Mouse (Mus musculus) ES-Bruce4 (cell line): ENCODE results near the gene Meis2. TPM values are rescaled to one million over a fixed set of nuclear protein-coding genes. Genes with fewer than 3 reads are reported as not detected.

Experiments used
- H3K27ac ChIP-seq: 2 replicates; pipeline ENCODE4 v1.5.1; 2012; ENCODE audit warnings: low read length, inconsistent platforms; ENCODE audit not compliant: insufficient read depth
- H3K27me3 ChIP-seq: 2 replicates; pipeline ENCODE4 v1.6.1; 2012; ENCODE audit warnings: mild to moderate bottlenecking, low read length, inconsistent platforms; ENCODE audit not compliant: control insufficient read depth, poor library complexity, insufficient read depth, severe bottlenecking
- H3K36me3 ChIP-seq: 2 replicates; pipeline ENCODE4 v1.6.1; 2012; ENCODE audit warnings: inconsistent platforms, mild to moderate bottlenecking, low read length, moderate library complexity; ENCODE audit not compliant: control insufficient read depth, poor library complexity, insufficient read depth, severe bottlenecking
- H3K4me1 ChIP-seq: one replicate; pipeline ENCODE4 v1.8.1; 2011; ENCODE audit warnings: low read length; ENCODE audit not compliant: control insufficient read depth, insufficient read depth
- H3K4me3 ChIP-seq: 2 replicates; pipeline ENCODE4 v1.5.1; 2011; ENCODE audit warnings: low read depth, mild to moderate bottlenecking, low read length
- H3K9ac ChIP-seq: 2 replicates; pipeline ENCODE4 v1.6.1; 2012; ENCODE audit warnings: low read depth, mild to moderate bottlenecking, inconsistent platforms; ENCODE audit not compliant: poor library complexity, severe bottlenecking
- H3K9me3 ChIP-seq: replicated peaks from 2 replicates; pipeline ENCODE4 v1.6.1; 2012; ENCODE audit warnings: mild to moderate bottlenecking, low read length, inconsistent platforms; ENCODE audit not compliant: control insufficient read depth, poor library complexity, insufficient read depth, severe bottlenecking
- CTCF ChIP-seq: IDR thresholded peaks from one replicate; pipeline ENCODE4 v1.8.1; 2011; ENCODE audit warnings: low read depth, low read length
- EP300 ChIP-seq: IDR thresholded peaks from 2 replicates; pipeline ENCODE4 v1.6.1; 2011; ENCODE audit warnings: low read depth, low read length; ENCODE audit not compliant: insufficient read depth
- POLR2A ChIP-seq: IDR thresholded peaks from one replicate; pipeline ENCODE4 v1.8.1; 2011; ENCODE audit warnings: low read length; ENCODE audit not compliant: insufficient read depth
- polyA plus RNA-seq: library from polyadenylated mRNA; stranded (reverse); fragments of >200 nt; gene quantifications from 2 replicates; pipeline ENCODE4 v1.2.4, GENCODE M21; 2011; ENCODE audit warnings: low read depth; ENCODE audit not compliant: missing spikeins, insufficient read depth, insufficient read length

Gene Meis2
- polyA plus RNA-seq, 1 experiment: 1.5 TPM

DNA sequence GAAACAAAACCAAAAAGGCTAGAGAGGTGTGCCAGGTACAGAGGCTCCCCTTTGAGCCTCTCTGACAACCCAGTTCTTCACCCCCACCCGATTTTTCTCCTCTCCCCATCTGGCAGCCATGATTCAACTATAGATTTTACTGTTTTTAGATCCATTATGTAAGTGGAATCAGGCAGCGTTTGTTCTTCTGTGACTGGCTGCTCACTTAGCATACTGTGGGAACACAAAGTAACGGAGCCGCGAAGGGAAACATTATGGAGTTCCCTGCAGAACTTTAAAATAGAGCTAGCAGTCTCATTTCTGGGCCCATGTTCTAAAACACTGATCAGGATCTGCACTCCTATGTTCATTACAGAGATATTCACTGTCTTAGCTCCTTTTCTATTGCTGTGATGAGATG, 243.3 kb downstream of the Meis2 start:
- Histone ChIP-seq H3K9ac (no peak overlapping the region), H3K4me1 (no peaks in the 10 kb centered on the region), H3K9me3 (no peaks in the 10 kb centered on the region), H3K27me3 (no peaks in the 10 kb centered on the region), H3K27ac (no peak overlapping the region), H3K36me3 (no peaks in the 10 kb centered on the region), H3K4me3 (no peak overlapping the region)
- TF ChIP-seq POLR2A (no peak), EP300 (no peak), CTCF (no peak)

GRCm38 (mm10) chr2:115817959-115818358, 247.7 kb downstream of the Meis2 start:
- H3K36me3 ChIP-seq: no peaks in the 10 kb centered on the region
- no peaks in the 10 kb centered on the region for H3K27me3 ChIP-seq
- no peak overlapping the region for H3K27ac ChIP-seq
- H3K9me3 ChIP-seq: no peaks in the 10 kb centered on the region
- no peak overlapping the region for H3K9ac ChIP-seq
- no peak overlapping the region for H3K4me3 ChIP-seq
- H3K4me1 ChIP-seq: no peaks in the 10 kb centered on the region
- TF ChIP-seq EP300: no peak
- TF ChIP-seq POLR2A: no peak
- TF ChIP-seq CTCF: no peak

- no peak overlapping the region for H3K4me3 ChIP-seq
- TF ChIP-seq CTCF (no peak), POLR2A (no peak), EP300 (no peak)
- no peak overlapping the region for H3K9ac ChIP-seq
- H3K4me1 ChIP-seq: no peaks in the 10 kb centered on the region
- no peak overlapping the region for H3K27ac ChIP-seq
- H3K27me3 ChIP-seq: no peaks in the 10 kb centered on the region; the same call in 1 of the 2 replicates
- no peaks in the 10 kb centered on the region for H3K36me3 ChIP-seq
- H3K9me3 ChIP-seq: no peaks in the 10 kb centered on the region
Observed at GRCm38 (mm10) chr2:115813721-115814120, 251.9 kb downstream of the Meis2 start.

GRCm38 (mm10) chr2:115813316-115813715, 252.3 kb downstream of the Meis2 start:
- Histone ChIP-seq H3K4me3 (no peak overlapping the region), H3K9ac (no peak overlapping the region), H3K27ac (no peak overlapping the region), H3K27me3 (no peaks in the 10 kb centered on the region; the same call in 1 of the 2 replicates), H3K36me3 (no peaks in the 10 kb centered on the region), H3K4me1 (no peaks in the 10 kb centered on the region), H3K9me3 (no peaks in the 10 kb centered on the region)
- TF ChIP-seq EP300 (no peak), CTCF (no peak), POLR2A (no peak)
